In genomic region chr3:123150523-123151135, GRCm38 (mm10) we compare ENCODE assay signal across 17 mouse cellular contexts.
DNase-seq lines count a peak whose midpoint lies in the region; ATAC-seq and TF ChIP-seq lines count a peak whose summit lies in the region.
"Had no signal": no experiment of that assay in that cellular context is flagged by ENCODE, and none has a peak within 500 bp of the region (broad histone marks: within the 10 kb centered on the region; RNA-seq: fewer than 3 reads in every experiment).

No protein-coding gene starts in this region.

- TF ChIP-seq EP300 in stomach, postnatal 0 days (optimal IDR thresholded peaks at IDR 0.05) = no peak

- WGBS in stomach, postnatal 0 days = 51% methylated on average over 8 of the region's 8 CpGs

- H3K9ac ChIP-seq in stomach, postnatal 0 days (ENCODE audit: low read length) = no peak overlapping the region
- H3K9ac ChIP-seq: embryonic facial prominence, embryonic 13.5 days; forebrain, embryonic 12.5 days; lung, embryonic 14.5 days had no signal

- H3K9me3 ChIP-seq in stomach, postnatal 0 days (ENCODE audit: control insufficient read depth, low read length) = no peaks in the 10 kb centered on the region
- H3K9me3 ChIP-seq: embryonic facial prominence, embryonic 13.5 days; forebrain, embryonic 12.5 days had no signal

- no peak overlapping the region for H3K4me2 ChIP-seq in stomach, postnatal 0 days (replicated peaks; ENCODE audit: low read depth)
- H3K4me2 ChIP-seq: embryonic facial prominence, embryonic 13.5 days; forebrain, embryonic 12.5 days; lung, embryonic 14.5 days had no signal

- TF ChIP-seq CTCF in layer of hippocampus, adult 2 months (conservative IDR thresholded peaks at IDR 0.05) = no peak
- no peak for TF ChIP-seq CTCF in stomach, postnatal 0 days (IDR thresholded peaks at IDR 0.05; ENCODE audit: low read depth)

- H3K36me3 ChIP-seq in stomach, postnatal 0 days (ENCODE audit: control insufficient read depth, insufficient read depth, low read length) = no peaks in the 10 kb centered on the region
- H3K36me3 ChIP-seq: embryonic facial prominence, embryonic 13.5 days; forebrain, embryonic 12.5 days had no signal

- 0 out of 2 replicates have a peak overlapping the region, but pooled peaks have one; percentile 18 for H3K27ac ChIP-seq in layer of hippocampus, adult 2 months
- H3K27ac ChIP-seq in stomach, postnatal 0 days (replicated peaks) = peak overlapping the region; percentile 53
- H3K27ac ChIP-seq: embryonic facial prominence, embryonic 13.5 days; forebrain, embryonic 12.5 days had no signal

- no peaks in the 10 kb centered on the region for H3K4me1 ChIP-seq in stomach, postnatal 0 days (replicated peaks; ENCODE audit: control insufficient read depth, insufficient read depth)
- H3K4me1 ChIP-seq: forebrain, embryonic 12.5 days had no signal

- no peaks in the 10 kb centered on the region for H3K27me3 ChIP-seq in stomach, postnatal 0 days (ENCODE audit: control insufficient read depth, insufficient read depth, low read length)
- H3K27me3 ChIP-seq: embryonic facial prominence, embryonic 13.5 days; forebrain, embryonic 12.5 days had no signal

- ATAC-seq in granulocyte monocyte progenitor cell, adult 5-6 weeks (replicated peaks; ENCODE audit: poor library complexity, severe bottlenecking) = peak; percentile 80
- no peak; the same call in 1 of the 2 replicates for ATAC-seq in stomach, postnatal 0 days (ENCODE audit: low FRiP score, low TSS enrichment)

- intact Hi-C loops in heart, postnatal 36 days (cut with DNase I) = no loop called here

- H3K4me3 ChIP-seq in layer of hippocampus, adult 2 months = no peak overlapping the region
- H3K4me3 ChIP-seq in stomach, postnatal 0 days (ENCODE audit: low read depth, low read length) = no peak overlapping the region
- H3K4me3 ChIP-seq: embryonic facial prominence, embryonic 13.5 days; forebrain, embryonic 12.5 days had no signal

- peak; percentile 83 for DNase-seq in heart, adult 11 months
- DNase-seq in heart, postnatal 36 days = no peak
- DNase-seq in layer of hippocampus, adult 2 months (ENCODE audit: low spot score in 2 of 2) = no peak
- no peak for DNase-seq in layer of hippocampus, adult 9-10 months (ENCODE audit: low spot score)
- DNase-seq in stomach, postnatal 0 days (ENCODE audit: low spot score) = no peak
- no peak for DNase-seq in ovary, adult 18-20 months (ENCODE audit: low spot score)
- DNase-seq: adrenal gland, postnatal 14 days; B cell, adult 2 months; cerebellum, postnatal 36 days; gastrocnemius, postnatal 36 days; layer of hippocampus, adult 9-11 months; right cerebral cortex, postnatal 14 days; thymus, postnatal 25 days had no signal
